Mouse (Mus musculus) forebrain, postnatal 0 days (tissue): ENCODE data around the gene Trpm5. TPM values are rescaled to one million over a fixed set of nuclear protein-coding genes. Genes with fewer than 3 reads are reported as not detected.

Experiments used
- ATAC-seq: fragments of 200-750 bp; cut with Nextera tagmentation; 2 replicates; pipeline ENCODE4 v1.8.0; 2017; ENCODE audit warnings: mild to moderate bottlenecking, moderate library complexity
- DNase-seq: peaks from one replicate; pipeline ENCODE4 v3.0.0-alpha.2; 2015
- H3K27ac ChIP-seq: fragments of 300-500 bp; sonication (generic); 2 replicates; pipeline ENCODE4 v1.5.1; 2014; ENCODE audit warnings: low read depth, mild to moderate bottlenecking, antibody characterized with exemption, low read length, moderate library complexity, mixed read lengths
- H3K27me3 ChIP-seq: fragments of 300-500 bp; sonication (generic); 2 replicates; pipeline ENCODE4 v1.6.1; 2014; ENCODE audit warnings: mild to moderate bottlenecking, low read length, mixed read lengths; ENCODE audit not compliant: insufficient read depth
- H3K36me3 ChIP-seq: fragments of 300-500 bp; sonication (generic); 2 replicates; pipeline ENCODE4 v1.6.1; 2014; ENCODE audit warnings: mild to moderate bottlenecking, moderate library complexity; ENCODE audit not compliant: insufficient read depth
- H3K4me1 ChIP-seq: fragments of 300-500 bp; sonication (generic); 2 replicates; pipeline ENCODE4 v1.6.1; 2014; ENCODE audit warnings: antibody characterized with exemption; ENCODE audit not compliant: insufficient read depth
- H3K4me2 ChIP-seq: fragments of 300-500 bp; sonication (generic); 2 replicates; pipeline ENCODE4 v1.6.1; 2014; ENCODE audit warnings: low read depth, mild to moderate bottlenecking, moderate library complexity
- H3K4me3 ChIP-seq: fragments of 300-500 bp; sonication (generic); 2 replicates; pipeline ENCODE4 v1.5.1; 2014; ENCODE audit warnings: low read depth, low read length, mixed read lengths
- H3K9ac ChIP-seq: fragments of 300-500 bp; sonication (generic); 2 replicates; pipeline ENCODE4 v1.6.1; 2014; ENCODE audit warnings: mild to moderate bottlenecking
- H3K9me3 ChIP-seq: fragments of 300-500 bp; sonication (generic); 2 replicates; pipeline ENCODE4 v1.6.1; 2016; ENCODE audit warnings: low read length
- CTCF ChIP-seq: sonication (generic); IDR thresholded peaks from 2 replicates; pipeline ENCODE4 v1.5.1; 2016; ENCODE audit warnings: antibody characterized with exemption, control low read depth, low read depth
- WGBS: fragments of 180-500 bp; shearing (Covaris S2); extraction: QIAGEN DNeasy Blood & Tissue Kit; methylation state at CpG from one replicate; pipeline ENCODE4 v1.1.7; 2014; 5-methylcytosine and 5-hydroxymethylcytosine counted together
- polyA plus RNA-seq: library from polyadenylated mRNA; unstranded; fragments of >200 nt; fragmentation: Nextera tagmentation; extraction: Ambion mirVana; gene quantifications from 2 replicates; pipeline ENCODE4 v1.2.1, GENCODE M21; 2015
- total RNA-seq: library from RNA; depleted of rRNA; stranded (reverse); fragments of >200 nt; gene quantifications from 2 replicates; pipeline ENCODE4 v1.2.3, GENCODE M21; 2014; rRNA removed

Trpm5 gene
- total and polyA plus RNA-seq, 2 experiments from 2014 or later: 1.1 to 1.3 TPM

DNA sequence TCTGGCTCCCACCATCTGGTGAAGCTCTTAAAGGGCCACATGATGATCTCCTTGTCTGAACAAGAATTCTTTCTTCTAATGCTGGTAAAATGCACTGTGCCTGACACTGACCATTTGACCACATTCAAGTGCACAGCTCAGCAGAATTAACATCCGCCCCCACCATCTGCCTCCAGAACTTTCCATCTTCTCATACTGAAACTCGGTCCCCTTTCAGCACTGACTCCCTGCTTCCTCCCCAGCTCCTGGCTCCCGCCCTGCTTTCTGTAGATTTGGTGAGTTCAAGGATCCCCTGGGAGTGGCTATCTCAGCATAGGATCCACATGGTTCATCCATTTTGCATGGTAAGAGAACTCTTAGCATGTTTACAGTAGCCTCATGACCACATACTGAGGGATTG lies 73.7 kb downstream of the Trpm5 start:
- no peak overlapping the region for H3K4me3 ChIP-seq
- no peak overlapping the region for H3K4me2 ChIP-seq
- H3K36me3 ChIP-seq: peaks cover 6% of the 10 kb centered on the region
- H3K27ac ChIP-seq: no peak overlapping the region
- TF ChIP-seq CTCF: no peak
- no peaks in the 10 kb centered on the region for H3K4me1 ChIP-seq
- no peaks in the 10 kb centered on the region for H3K27me3 ChIP-seq
- H3K9ac ChIP-seq: no peak overlapping the region
- DNase-seq: no peak
- WGBS: 76% methylated on average over 3 of the region's 3 CpGs
- no peaks in the 10 kb centered on the region for H3K9me3 ChIP-seq
- no peak for ATAC-seq

DNA sequence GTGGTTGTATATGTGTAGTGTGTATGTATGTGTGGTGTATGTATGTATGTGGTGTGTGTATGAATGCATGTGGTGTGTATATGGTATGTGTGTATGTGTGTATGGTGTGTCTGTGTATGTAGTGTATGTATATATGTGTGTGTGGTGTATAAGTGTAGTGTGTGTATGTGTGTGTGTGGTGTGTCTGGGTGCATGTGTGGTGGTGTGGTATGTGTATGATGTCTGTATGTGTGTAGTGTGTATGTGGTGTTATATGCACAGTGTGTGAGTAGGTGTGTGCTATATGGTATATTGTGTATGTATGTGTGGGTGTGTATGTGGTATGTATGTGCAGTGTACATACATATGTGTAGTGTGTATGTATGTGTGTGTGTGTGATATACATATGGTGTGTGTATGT lies 74.4 kb downstream of the Trpm5 start:
- no peak overlapping the region for H3K9ac ChIP-seq
- ATAC-seq: no peak

More for the DNA sequence above, 74.4 kb downstream of the Trpm5 start:
- no peaks in the 10 kb centered on the region for H3K27me3 ChIP-seq
- H3K4me3 ChIP-seq: no peak overlapping the region
- no peak for TF ChIP-seq CTCF
- H3K9me3 ChIP-seq: no peaks in the 10 kb centered on the region
- DNase-seq: no peak
- H3K4me1 ChIP-seq: no peaks in the 10 kb centered on the region
- peaks cover 3% of the 10 kb centered on the region for H3K36me3 ChIP-seq
- H3K4me2 ChIP-seq: no peak overlapping the region
- H3K27ac ChIP-seq: no peak overlapping the region

Other genes with a start within 250 kb of the Trpm5 start
- 7.9 and 15.6 TPM in 2 replicates for gene Th, start 163.5 kb downstream of the Trpm5 start, total RNA-seq
- gene Th, start 163.5 kb downstream of the Trpm5 start, polyA plus RNA-seq: 7.9 and 8.9 TPM in 2 replicates
- gene Ascl2, start 125.4 kb downstream of the Trpm5 start, total RNA-seq: 0.54 TPM in 1 of 2 replicates, not detected in the other
- gene Ascl2, start 125.4 kb downstream of the Trpm5 start, polyA plus RNA-seq: 0.44 and 0.52 TPM in 2 replicates
- 1.4 TPM in 1 of 2 replicates, not detected in the other for gene Tspan32, start 89.6 kb downstream of the Trpm5 start, total RNA-seq
- 0.53 and 0.56 TPM in 2 replicates for gene Tspan32, start 89.6 kb downstream of the Trpm5 start, polyA plus RNA-seq
- 349 and 423 TPM in 2 replicates for gene Cd81, start 41.9 kb downstream of the Trpm5 start, total RNA-seq
- gene Cd81, start 41.9 kb downstream of the Trpm5 start, polyA plus RNA-seq: 470 and 473 TPM in 2 replicates
- 71.5 and 86.5 TPM in 2 replicates for gene Tssc4, start 25.4 kb downstream of the Trpm5 start, total RNA-seq
- gene Tssc4, start 25.4 kb downstream of the Trpm5 start, polyA plus RNA-seq: 91.8 and 101 TPM in 2 replicates
- gene Kcnq1, start 11.7 kb upstream of the Trpm5 start, total RNA-seq: 0.77 and 1.00 TPM in 2 replicates
- 1.1 and 2.0 TPM in 2 replicates for gene Kcnq1, start 11.7 kb upstream of the Trpm5 start, polyA plus RNA-seq